Mouse (Mus musculus) MEL (cell line): ENCODE measurements around the gene Prrc2c. TPM values are rescaled to one million over a fixed set of nuclear protein-coding genes. Genes with fewer than 3 reads are reported as not detected.
A peak's percentile ranks its signal among the peaks of the same experiment; 100 is the strongest.

Experiments used
- DNase-seq: peaks from one replicate; pipeline ENCODE4 v3.0.0; 2011; ENCODE audit warnings: low read depth, low spot score
- H3K27ac ChIP-seq: 2 replicates; pipeline ENCODE4 v1.5.1; 2012; ENCODE audit warnings: low read depth, mild to moderate bottlenecking, control low read depth, low read length, moderate library complexity; ENCODE audit not compliant: control insufficient read depth
- H3K27me3 ChIP-seq, 2 experiments: fragments of 150-350 bp in 1 of 2; sonication (generic) in 1 of 2; 2 replicates each; pipeline ENCODE4 v1.6.1; 2012; ENCODE audit warnings: low read length in 2 of 2, mild to moderate bottlenecking in 2 of 2, improper control_type of control experiment in 1 of 2, moderate library complexity in 1 of 2; ENCODE audit not compliant: insufficient read depth in 2 of 2, control insufficient read depth in 1 of 2
- H3K36me3 ChIP-seq, 2 experiments: 2 replicates each; pipeline ENCODE4 v1.6.1; 2012 to 2014; ENCODE audit warnings: low read length in 2 of 2, improper control_type of control experiment in 1 of 2, inconsistent platforms in 1 of 2, mild to moderate bottlenecking in 1 of 2; ENCODE audit not compliant: insufficient read depth in 2 of 2, control insufficient read depth in 1 of 2
- H3K4me1 ChIP-seq, 2 experiments: fragments of 150-350 bp in 1 of 2; sonication (generic) in 1 of 2; 2 replicates each; pipeline ENCODE4 v1.6.1; 2012; ENCODE audit warnings: low read length in 2 of 2, improper control_type of control experiment in 1 of 2, mild to moderate bottlenecking in 1 of 2; ENCODE audit not compliant: insufficient read depth in 2 of 2, control insufficient read depth in 1 of 2
- H3K4me3 ChIP-seq, 2 experiments: fragments of 150-350 bp in 1 of 2; sonication (generic) in 1 of 2; 2 replicates each; pipeline ENCODE4 v1.5.1; 2012; ENCODE audit warnings: low read depth in 2 of 2, low read length in 2 of 2, mild to moderate bottlenecking in 2 of 2, moderate library complexity in 2 of 2, control low read depth in 1 of 2, improper control_type of control experiment in 1 of 2; ENCODE audit not compliant: control insufficient read depth in 1 of 2, insufficient read depth in 1 of 2
- H3K79me2 ChIP-seq: 2 replicates; pipeline ENCODE4 v1.6.1; 2012; ENCODE audit warnings: mild to moderate bottlenecking, low read length, moderate library complexity; ENCODE audit not compliant: control insufficient read depth, poor library complexity, insufficient read depth
- H3K9ac ChIP-seq: 2 replicates; pipeline ENCODE4 v1.6.1; 2012; ENCODE audit warnings: low read depth, mild to moderate bottlenecking, control low read depth, low read length, moderate library complexity; ENCODE audit not compliant: control insufficient read depth, poor library complexity, severe bottlenecking
- H3K9me3 ChIP-seq: fragments of 150-350 bp; sonication (generic); replicated peaks from 2 replicates; pipeline ENCODE4 v1.6.1; 2012; ENCODE audit warnings: mild to moderate bottlenecking, low read length, improper control_type of control experiment, moderate library complexity; ENCODE audit not compliant: insufficient read depth
- CHD2 ChIP-seq: IDR thresholded peaks from 2 replicates; pipeline ENCODE4 v1.6.1; 2011; ENCODE audit warnings: low read length, improper control_type of control experiment
- ELF1 ChIP-seq: IDR thresholded peaks from 2 replicates; pipeline ENCODE4 v1.6.1; 2014; ENCODE audit warnings: low read depth, mild to moderate bottlenecking, inconsistent platforms, low read length, improper control_type of control experiment, moderate library complexity
- EP300 ChIP-seq, 2 experiments: IDR thresholded peaks; 2 replicates each; pipeline ENCODE4 v1.6.1; 2011; ENCODE audit warnings: improper control_type of control experiment in 2 of 2, low read length in 2 of 2, low read depth in 1 of 2, mild to moderate bottlenecking in 1 of 2
- ETS1 ChIP-seq: IDR thresholded peaks from 2 replicates; pipeline ENCODE4 v1.6.1; 2012; ENCODE audit warnings: low read depth, mild to moderate bottlenecking, inconsistent platforms, low read length, improper control_type of control experiment, moderate library complexity
- GATA1 ChIP-seq: IDR thresholded peaks from 2 replicates; pipeline ENCODE4 v1.6.1; 2011; ENCODE audit warnings: low read depth, low read length, improper control_type of control experiment
- MAZ ChIP-seq: IDR thresholded peaks from 2 replicates; pipeline ENCODE4 v1.6.1; 2012; ENCODE audit warnings: low read depth, mild to moderate bottlenecking, inconsistent platforms, low read length, improper control_type of control experiment
- MXI1 ChIP-seq: IDR thresholded peaks from 2 replicates; pipeline ENCODE4 v1.6.1; 2011; ENCODE audit warnings: mild to moderate bottlenecking, low read depth, low read length, improper control_type of control experiment
- RAD21 ChIP-seq: IDR thresholded peaks from 2 replicates; pipeline ENCODE4 v1.6.1; 2011; ENCODE audit warnings: mild to moderate bottlenecking, low read depth, low read length, improper control_type of control experiment
- RCOR1 ChIP-seq: IDR thresholded peaks from 2 replicates; pipeline ENCODE4 v1.6.1; 2012; ENCODE audit warnings: low read depth, mild to moderate bottlenecking, inconsistent platforms, low read length, improper control_type of control experiment
- TAL1 ChIP-seq: IDR thresholded peaks from 2 replicates; pipeline ENCODE4 v1.6.1; 2012; ENCODE audit warnings: mild to moderate bottlenecking, inconsistent platforms, low read length, moderate library complexity, mixed read lengths
- TBP ChIP-seq: IDR thresholded peaks from 2 replicates; pipeline ENCODE4 v1.8.0; 2011; ENCODE audit warnings: low read depth, low read length, improper control_type of control experiment
- UBTF ChIP-seq: IDR thresholded peaks from 2 replicates; pipeline ENCODE4 v1.6.1; 2012; ENCODE audit warnings: low read depth, mild to moderate bottlenecking, inconsistent platforms, low read length, improper control_type of control experiment, moderate library complexity, borderline replicate concordance; ENCODE audit not compliant: insufficient read depth
- polyA plus RNA-seq, 2 experiments: library from polyadenylated mRNA; stranded (reverse) in 1 of 2; unstranded in 1 of 2; fragments of >175 nt in 1 of 2; fragments of >200 nt in 1 of 2; gene quantifications; 2 replicates each; pipeline versions ENCODE4 v1.2.1 to v1.2.4; 2012; ENCODE audit warnings: low replicate concordance in 2 of 2, low read depth in 1 of 2; ENCODE audit not compliant: insufficient read length in 2 of 2, insufficient read depth in 1 of 2, missing spikeins in 1 of 2
- total RNA-seq: library from RNA; depleted of rRNA; stranded (reverse); fragments of 300-350 nt; gene quantifications from 2 replicates; pipeline ENCODE4 v1.2.3, GENCODE M21; 2012

The Prrc2c gene
- total and polyA plus RNA-seq, 3 experiments: 55.5 to 343 (median 142) TPM

GRCm38 (mm10) chr1:162748761-162749160 lies 8.4 kb upstream of the Prrc2c start:
- Histone ChIP-seq H3K79me2 (no peaks in the 10 kb centered on the region), H3K9ac (no peak overlapping the region), H3K4me1 (no peaks in the 10 kb centered on the region), H3K36me3 (no peaks in the 10 kb centered on the region), H3K4me3 (no peak overlapping the region), H3K27ac (no peak overlapping the region), H3K9me3 (no peaks in the 10 kb centered on the region), H3K27me3 (peaks cover 0 to 5% of the 10 kb centered on the region in 2 experiments; a peak in 3 of 4 replicates)
- TF ChIP-seq ETS1 (no peak), TBP (no peak), TAL1 (no peak), RCOR1 (no peak)
- DNase-seq: no peak

- Histone ChIP-seq H3K9me3 (no peaks in the 10 kb centered on the region), H3K4me1 (peaks cover 21 to 29% of the 10 kb centered on the region in 2 experiments), H3K4me3 (peak overlapping the region; percentile 96), H3K79me2 (peaks cover 53% of the 10 kb centered on the region), H3K27me3 (peaks cover 2 to 5% of the 10 kb centered on the region in 2 experiments; a peak in 2 of 4 replicates), H3K9ac (peak overlapping the region; percentile 99), H3K27ac (peak overlapping the region; percentile 89), H3K36me3 (peaks cover 7 to 39% of the 10 kb centered on the region in 2 experiments)
- DNase-seq: peak; percentile 58
- TF ChIP-seq RAD21 (no peak), MXI1 (peak; percentile 56), MAZ (no peak)
Observed at GRCm38 (mm10) chr1:162739831-162740394, 443 bp downstream of the Prrc2c start.

GRCm38 (mm10) chr1:162739406-162739805 lies 950 bp downstream of the Prrc2c start:
- H3K9me3 ChIP-seq: no peaks in the 10 kb centered on the region
- H3K27ac ChIP-seq: peak overlapping the region; percentile 89
- peak overlapping the region; percentile 96 for H3K4me3 ChIP-seq
- H3K4me1 ChIP-seq: peaks cover 24 to 33% of the 10 kb centered on the region in 2 experiments
- peaks cover 7 to 44% of the 10 kb centered on the region in 2 experiments for H3K36me3 ChIP-seq
- peak; percentile 68 for DNase-seq
- H3K9ac ChIP-seq: peak overlapping the region; percentile 99
- peaks cover 58% of the 10 kb centered on the region for H3K79me2 ChIP-seq
- H3K27me3 ChIP-seq: peaks cover 2 to 5% of the 10 kb centered on the region in 2 experiments; a peak in 2 of 4 replicates
- TF ChIP-seq GATA1 (no peak), UBTF (0 out of 2 replicates have a peak, but pooled peaks have one; percentile 6), EP300 (IDR thresholded peaks at IDR 0.05; ENCODE audit: low read depth in 1 of 2, low read length in 2 of 2) (no peak), ELF1 (peak; percentile 85), CHD2 (no peak)
